Mouse (Mus musculus): Measurements from ENCODE around the gene Nol12. TPM values are rescaled to one million over a fixed set of nuclear protein-coding genes. Genes with fewer than 3 reads are reported as not detected.

The Nol12 gene
- total RNA-seq, 2 experiments from 2014 or later: 14.2 to 16.2 TPM

DNA sequence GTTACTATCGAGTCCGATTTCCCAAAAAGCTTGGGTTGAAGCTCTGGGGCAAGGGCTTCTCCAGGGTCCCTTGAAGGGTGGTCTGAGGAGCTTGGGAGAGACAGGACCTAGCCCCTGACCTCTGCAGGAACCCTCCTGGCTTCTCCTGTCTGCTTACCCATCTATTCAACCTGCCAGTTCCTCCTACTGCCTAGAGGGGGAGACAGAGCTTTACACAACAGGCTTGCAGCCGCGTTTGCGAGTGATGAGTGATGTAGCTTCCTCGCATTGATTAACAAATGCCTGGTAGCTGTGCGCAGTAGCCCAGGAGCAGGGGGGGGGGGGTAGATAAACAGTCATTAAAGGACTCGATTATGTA lies 19.1 kb upstream of the Nol12 start:
- intact Hi-C loops (cut with DNase I): loop anchor here (1.0 to 5.0 kb wide), 4 partner anchors 16 to 157 kb away; no protein-coding TSS in a partner anchor
- peak; percentile 70 to 73 for DNase-seq

DNA sequence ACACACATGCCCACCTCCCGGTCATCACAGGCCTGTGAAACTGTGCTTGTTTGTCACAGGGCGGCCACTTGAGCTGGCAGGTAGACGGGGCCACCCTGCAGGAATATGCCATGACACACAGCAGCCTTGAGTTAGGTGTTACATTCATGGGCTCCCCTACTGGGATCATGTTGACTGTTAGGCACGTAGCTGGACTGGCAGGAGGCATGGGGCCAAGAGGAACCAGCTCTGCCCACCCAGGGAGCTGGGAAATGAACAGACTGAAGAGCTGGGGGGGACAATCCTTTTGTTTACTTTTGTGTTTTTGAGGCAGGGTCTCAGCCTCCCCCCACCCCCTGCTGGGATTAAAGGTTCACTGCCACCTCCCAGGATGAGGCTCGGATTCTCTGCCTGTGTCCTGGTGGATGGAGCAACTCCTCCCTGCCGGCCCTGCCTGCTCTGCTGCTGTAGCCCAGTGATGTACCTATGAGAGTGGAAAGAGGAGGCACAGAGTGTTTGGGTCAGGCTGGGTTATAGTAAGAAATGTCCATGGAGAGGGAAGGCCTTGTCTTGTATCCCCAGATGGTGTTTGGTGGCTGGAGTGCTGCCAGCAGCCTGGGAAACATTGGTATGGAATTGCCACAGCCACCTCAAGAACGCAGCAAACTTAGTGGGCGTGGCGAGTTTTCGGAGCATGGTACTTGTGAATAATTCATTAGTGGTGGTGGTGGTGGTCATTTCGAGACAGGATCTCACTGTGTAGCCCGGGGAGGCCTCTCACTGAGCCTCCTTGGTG lies 18.5 kb upstream of the Nol12 start:
- intact Hi-C loops (cut with DNase I): loop anchor here (5.0 kb wide), 2 partner anchors 121 to 156 kb away; no protein-coding TSS in a partner anchor
- DNase-seq: no peak

DNA sequence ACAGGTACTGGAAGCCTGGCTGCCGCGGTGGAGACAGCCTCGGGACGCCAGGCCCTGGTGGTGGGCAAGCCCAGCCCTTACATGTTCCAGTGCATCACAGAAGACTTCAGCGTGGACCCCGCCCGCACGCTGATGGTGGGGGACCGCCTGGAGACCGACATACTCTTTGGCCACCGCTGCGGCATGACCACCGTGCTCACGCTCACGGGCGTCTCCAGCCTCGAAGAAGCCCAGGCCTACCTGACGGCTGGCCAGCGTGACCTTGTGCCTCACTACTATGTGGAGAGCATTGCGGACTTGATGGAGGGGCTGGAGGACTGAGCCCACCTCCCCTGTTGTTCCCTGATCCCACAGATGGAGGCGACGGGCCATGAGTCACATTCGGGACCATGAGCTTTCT lies 16.6 kb upstream of the Nol12 start:
- no peak for DNase-seq
- intact Hi-C loops (cut with DNase I): loop anchor here (5.0 kb wide), 2 partner anchors 119 to 154 kb away; no protein-coding TSS in a partner anchor

DNA sequence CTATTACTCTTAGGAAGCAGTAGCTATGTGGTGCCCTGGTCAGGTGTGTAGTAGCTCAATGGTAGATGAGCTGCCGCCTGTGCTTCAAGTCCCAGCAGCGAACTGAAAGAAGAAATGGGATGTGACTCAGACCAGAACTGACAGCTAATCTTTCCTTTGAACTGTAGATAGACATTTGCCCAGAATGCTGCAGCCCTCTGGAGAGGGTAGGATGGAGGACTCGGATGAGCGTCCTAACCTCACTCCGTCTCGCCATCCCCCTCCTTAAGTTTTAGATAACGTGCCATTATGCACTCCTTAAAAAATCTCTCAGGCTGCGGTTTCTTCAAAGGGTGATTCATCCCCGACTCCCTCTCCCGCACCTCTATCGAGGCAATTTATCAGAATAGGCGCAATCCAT lies 14.8 kb upstream of the Nol12 start:
- intact Hi-C loops (cut with DNase I): loop anchor here (5.0 kb wide), 2 partner anchors 117 to 152 kb away; no protein-coding TSS in a partner anchor
- DNase-seq: no peak

DNA sequence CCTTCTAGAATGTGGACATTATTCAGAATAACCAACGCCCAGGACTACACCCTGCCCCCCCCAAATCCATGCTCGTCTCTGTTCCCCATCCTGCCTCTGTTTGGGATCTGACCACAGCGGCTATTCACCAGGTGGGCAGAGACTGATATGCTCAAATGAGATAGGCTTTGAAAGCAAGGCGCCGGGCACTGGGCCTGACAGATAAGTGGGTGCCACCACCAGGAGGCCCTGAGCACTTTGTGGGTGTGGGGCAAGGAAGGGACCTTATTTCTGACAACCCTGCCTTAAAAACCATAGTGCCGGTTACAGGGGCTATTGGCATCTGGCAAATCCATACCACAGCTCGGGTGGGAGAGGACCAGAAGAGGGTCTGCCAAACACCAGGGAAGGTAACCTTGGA lies 12.0 kb upstream of the Nol12 start:
- intact Hi-C loops (cut with DNase I): no loop called here
- DNase-seq: no peak

DNA sequence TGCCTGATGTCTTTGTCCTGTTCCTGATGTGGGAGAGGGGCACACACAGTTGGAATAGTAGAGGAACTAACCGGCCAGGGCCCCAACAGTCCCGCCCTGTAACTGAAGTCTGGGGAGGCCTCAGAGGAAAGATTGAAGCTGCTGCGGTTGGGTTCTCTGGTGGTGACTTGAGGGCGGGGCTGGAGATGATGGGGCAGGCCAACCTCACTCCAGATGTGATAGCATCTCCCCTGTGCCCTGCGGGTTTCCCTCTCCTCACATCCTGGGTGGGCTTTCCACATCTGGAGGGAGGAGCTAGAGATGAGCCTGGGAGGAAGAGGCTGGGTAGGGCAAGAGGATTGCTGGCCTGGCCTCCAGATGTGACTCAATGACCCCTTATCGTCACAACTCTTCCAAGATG lies 11.1 kb upstream of the Nol12 start:
- no peak for DNase-seq
- intact Hi-C loops (cut with DNase I): no loop called here

DNA sequence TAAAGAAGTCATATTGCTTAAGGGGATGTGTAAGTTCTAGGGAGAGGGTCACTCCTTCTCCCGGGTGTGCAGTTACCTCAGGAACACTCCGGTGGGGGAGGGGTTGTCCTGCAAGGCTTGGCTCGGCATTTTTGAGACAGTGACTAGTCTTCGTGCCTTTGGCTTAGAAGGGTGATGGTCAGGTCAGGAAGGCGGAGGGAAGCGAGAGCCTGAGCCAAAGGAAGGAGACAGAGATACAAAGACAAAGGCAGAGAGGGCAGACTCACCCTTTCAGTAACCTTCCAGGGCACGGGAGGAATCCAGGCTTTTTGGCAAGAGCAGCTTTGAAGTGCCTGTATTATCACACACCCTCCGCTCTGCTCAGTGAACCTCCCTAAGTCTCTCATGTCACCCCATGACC lies 9.6 kb upstream of the Nol12 start:
- intact Hi-C loops (cut with DNase I): no loop called here
- no peak for DNase-seq

DNA sequence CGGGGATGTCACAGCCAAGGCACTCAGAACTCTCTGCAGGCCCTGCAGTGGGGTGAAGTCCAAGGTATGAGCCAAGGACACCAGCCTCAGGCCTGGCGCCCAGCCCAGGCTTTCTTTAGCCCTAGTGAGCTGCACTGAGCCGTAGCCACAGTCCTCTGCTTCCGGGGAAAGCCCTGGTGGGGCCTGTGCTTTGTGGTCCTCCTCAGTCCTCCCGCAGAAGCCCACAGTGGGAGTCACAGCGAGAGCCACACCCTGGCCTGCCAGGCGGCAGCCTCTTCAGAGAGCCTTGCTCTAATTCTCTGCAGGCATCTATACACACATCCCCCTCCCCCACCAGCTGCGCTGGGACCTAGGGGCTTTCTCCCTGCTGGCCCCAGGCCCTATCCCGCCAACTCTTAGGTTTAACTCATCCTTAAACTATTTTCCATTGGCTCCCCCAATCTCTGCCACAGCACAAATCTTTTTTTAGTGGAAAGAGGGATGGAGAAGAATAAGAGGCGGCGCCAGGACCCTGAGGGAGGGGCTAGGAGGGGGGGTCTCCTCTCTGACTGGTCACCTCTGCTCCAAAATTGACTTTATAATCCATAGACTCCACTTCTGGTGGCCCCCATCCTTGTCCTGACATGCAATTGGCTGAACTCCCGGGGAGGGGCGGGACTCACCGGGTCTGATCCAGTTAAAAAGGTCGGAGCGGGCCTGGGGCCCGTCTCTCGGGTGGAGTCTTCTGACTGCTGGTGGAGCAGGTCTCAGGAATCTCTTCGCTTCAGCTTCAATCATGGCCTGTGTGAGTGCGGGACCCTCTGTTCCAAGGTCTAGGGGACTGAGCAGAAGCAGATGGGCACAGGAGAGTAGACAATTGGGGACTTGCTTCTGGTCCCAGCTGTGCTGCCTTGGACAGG lies 8.5 kb upstream of the Nol12 start, which contains the start of gene Lgals1:
Gene Lgals1, plus strand, starts transcription at position 705 of the 899 bp plus-strand sequence.
- intact Hi-C loops (cut with DNase I): no loop called here
- DNase-seq: peak; percentile 89

DNA sequence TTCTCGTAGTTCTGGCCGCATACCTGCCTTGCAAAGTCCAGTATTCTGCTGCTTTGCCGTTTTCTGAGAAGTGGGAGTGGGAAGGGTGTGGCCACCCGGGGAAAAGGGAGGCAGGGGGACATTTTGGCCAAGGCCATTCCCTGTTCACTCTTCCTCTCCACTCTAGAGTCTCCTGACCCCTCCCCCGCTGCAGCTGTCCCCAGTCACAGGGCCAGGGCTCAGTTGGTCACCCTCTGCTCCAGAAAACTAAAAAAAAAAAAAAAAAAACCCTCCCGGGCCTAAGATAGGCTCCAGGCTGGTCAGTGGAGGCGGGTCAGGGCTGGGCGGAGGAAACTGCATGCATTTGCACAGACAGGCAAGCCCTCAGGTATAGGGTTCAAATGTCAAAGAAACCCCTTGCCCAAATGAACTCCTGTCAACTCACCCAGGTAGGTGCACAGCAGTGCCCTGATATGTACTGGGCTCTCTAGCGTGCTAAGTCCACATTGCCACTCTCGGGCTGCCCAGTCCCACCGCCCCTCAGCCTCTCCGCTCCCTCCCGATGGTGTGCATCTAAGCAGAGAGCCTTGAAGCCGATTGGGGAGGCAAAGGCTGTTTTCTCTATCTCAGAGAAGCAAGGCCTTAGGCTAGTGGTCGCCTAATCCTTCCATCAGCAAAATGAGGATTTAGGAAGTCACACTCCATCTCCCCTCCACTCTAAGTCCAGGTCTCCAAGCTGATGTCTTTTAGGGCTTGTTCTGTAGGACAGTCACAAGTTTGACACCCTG lies 7.5 kb upstream of the Nol12 start:
- intact Hi-C loops (cut with DNase I): no loop called here
- DNase-seq: peak; percentile 44 to 54

DNA sequence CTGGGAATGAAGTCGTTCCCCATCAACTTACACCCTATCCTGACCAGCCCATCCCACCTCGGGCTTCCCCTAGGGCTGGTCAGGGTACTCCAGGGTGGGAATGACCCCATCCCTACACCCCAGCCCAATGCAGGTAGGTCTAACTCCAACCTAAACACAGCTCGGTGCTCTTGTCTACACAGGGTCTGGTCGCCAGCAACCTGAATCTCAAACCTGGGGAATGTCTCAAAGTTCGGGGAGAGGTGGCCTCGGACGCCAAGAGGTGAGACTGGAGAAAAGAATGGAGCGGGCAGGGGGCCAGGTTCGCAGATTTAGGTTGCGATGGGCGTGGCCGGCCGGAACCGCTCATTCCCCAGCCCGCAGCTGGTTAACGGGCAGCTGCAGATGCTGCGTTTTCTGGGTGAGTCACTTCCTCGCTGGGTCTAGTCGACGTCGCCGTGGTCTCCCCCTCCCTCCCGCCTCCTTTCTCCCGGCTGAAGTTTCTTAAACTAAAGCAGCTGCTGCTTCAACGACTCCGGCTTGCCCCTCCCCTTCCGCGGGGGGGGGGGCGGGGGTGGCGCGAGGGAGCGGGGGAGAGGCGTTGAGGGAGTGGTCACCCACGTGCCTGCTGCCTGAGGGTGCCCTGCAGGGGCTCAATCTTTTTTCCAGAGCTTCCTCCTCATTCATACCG lies 6.8 kb upstream of the Nol12 start:
- DNase-seq: peak; percentile 68 to 69
- intact Hi-C loops (cut with DNase I): no loop called here

DNA sequence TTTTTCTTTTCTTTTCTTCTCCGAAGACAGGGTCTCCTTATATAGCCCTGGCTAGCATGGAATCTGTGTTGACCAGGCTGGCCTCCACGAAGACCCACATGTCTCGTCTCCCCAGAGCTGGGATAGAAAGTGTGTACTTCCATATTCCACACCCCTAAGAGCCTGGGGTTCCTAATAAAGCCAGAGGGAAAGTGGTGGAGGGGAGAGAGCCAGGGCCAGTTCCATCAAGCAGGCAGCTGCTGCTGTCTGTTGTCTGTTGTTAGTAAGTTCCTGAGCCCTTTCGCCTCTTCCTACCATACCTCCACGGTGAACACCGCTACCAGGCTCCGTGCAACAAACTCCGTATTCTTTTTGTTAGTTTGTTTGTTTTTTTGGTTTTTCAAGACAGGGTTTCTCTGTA lies 6.2 kb upstream of the Nol12 start:
- intact Hi-C loops (cut with DNase I): no loop called here
- no peak for DNase-seq

DNA sequence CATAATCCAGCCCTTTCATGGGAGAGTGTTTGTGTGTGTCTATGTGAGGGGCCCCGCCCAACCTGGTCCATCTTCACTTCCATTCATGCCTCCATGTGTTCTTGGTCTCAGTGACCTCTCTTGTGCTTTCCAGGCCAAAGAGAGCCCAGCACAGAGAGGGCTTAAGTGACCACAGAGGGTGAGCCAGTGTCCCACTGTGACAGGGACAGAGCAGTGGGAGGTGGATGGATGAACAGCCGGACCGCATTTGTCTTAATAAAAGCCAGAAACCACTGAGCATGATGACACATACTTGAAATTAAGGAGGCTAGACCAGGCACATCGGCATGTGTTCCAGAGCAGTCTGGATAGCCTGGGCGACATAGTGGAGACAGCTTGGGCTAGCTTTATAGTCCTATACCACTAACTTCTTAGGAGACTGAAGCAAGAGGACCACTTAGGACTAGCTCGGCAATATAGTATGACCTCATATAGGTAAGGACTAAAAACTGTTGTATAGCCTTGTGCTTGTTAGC lies 4.5 kb upstream of the Nol12 start:
- intact Hi-C loops (cut with DNase I): no loop called here
- no peak for DNase-seq

DNA sequence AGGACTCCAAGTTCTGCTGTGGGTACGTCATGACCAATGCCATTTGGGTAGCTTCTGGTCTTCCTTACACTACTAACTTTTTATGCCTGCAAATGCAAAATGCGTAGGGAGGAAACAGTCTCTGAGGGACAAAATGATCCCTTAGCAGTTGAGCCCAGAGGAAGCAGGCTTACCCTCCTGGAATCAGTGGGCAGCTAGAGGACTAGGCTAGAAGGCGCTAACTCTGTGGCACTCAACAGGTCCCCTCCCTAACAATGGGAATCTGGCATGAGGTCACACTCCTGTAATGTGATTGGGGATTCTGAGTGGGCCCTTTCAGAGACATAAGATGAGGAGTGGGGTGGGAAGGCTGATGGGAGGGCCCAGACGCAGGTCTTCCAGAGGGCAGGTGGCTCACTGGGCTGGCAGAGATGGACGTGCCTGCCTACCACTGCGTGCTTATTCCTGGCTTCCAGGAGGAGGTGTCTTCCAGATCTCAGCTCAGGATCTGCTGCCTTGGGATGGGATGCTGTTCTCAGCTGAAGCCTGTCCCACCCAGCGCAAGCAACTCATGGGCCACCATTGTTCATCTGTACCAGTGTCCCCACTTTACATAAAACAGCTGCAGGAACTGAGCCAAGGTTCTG lies 3.8 kb upstream of the Nol12 start:
- DNase-seq: no peak
- intact Hi-C loops (cut with DNase I): loop anchor here (1.0 kb wide), 1 partner anchor 16 kb away; no protein-coding TSS in a partner anchor

DNA sequence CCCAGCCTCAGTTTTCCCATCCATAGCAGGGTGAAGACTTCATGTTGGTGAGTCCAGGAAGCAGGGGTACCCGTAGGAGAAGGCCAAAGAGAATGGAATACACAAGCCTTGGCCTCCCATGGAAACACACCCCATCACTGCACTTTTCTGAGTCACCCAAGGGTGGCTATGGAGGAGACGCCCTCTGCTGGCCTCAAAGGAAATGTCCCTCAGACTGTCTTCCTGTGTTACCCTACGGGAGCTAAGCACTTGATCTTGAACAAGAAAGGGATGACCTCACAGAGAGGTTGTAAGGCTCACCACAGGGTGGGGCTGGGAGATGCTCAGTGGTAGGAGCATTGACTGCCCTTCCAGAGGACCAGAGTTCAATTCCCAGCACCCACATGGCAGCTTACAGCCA lies 3.2 kb upstream of the Nol12 start:
- intact Hi-C loops (cut with DNase I): loop anchor here (1.0 kb wide), 1 partner anchor 16 kb away; no protein-coding TSS in a partner anchor
- peak; percentile 57 to 70 for DNase-seq

DNA sequence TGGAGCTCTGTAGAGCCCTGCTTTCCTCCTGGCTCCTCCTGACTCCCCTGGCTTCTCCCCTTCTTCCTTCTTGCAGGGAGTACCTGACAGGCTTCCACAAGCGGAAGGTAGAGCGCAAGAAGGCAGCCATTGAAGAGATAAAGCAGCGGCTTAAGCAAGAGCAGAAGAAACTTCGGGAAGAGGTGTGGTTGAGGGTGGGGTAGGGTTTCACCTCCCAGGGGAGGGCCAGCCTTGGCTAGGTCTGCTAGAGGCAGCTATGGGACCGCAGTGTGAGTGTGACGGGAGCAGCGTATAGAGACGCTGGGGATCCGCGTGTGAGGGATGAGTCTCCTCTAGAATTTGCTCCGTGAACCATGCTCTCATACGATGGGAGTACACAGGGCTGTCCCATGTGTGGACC lies 1.7 kb downstream of the Nol12 start:
- intact Hi-C loops (cut with DNase I): no loop called here
- no peak for DNase-seq

DNA sequence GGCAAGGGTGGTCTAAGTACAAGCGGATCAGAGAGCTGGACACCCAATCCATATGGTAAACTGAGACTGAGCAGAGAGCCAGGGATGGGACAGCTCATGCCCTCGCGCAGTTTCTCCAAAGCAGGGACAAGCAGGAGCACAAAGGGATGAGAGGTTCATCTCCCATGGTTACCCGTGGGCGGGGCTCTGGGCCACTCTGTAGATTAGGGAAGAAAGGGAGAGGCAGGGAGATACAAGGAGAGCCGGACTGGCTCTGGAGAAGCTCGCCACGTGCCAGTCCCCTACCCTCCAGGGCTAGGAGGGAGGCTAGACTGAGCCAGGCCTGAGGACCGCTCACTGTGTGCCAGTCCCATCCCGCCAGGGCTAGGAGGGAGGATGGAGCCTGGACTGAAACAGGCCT lies 2.6 kb downstream of the Nol12 start:
- no peak for DNase-seq
- intact Hi-C loops (cut with DNase I): no loop called here

DNA sequence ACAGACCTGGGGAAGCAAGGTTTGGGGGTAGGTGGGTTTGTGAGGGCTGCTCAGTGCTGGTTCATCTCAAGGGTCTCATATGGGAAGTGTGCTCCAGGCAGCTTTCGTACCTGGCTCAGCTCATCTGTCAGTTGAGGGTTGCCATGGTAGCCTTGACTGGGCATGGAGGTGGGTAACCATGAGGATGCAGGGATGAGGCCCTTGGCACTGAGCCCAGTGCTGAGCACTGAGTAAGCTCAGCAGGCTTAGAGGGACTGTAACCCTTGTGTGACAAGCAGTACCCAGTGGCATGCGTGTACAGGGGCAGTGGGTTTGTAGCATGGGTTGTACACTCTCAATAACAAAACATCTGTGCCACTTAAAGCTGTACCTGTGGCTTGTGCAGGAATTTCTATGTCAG lies 3.2 kb downstream of the Nol12 start:
- intact Hi-C loops (cut with DNase I): no loop called here
- DNase-seq: no peak

DNA sequence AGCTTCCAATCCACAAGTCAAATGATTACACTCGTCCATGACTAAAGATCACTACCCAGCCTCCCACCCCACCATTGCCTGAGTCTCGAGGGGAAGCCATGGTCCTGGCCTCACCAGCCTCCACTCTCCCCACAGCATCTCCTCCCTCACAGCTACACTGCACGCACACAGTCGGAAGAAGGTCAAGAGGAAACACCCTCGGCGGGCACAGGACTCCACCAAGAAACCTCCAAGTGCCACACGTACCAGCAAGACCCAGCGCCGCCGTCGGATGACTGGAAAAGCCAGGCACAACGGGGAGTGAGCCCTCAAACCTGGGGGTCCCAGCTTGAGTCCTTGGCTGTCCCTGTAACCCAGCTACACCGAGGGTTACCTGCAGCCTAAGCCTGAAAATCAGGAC lies 5.6 kb downstream of the Nol12 start:
- no peak for DNase-seq
- intact Hi-C loops (cut with DNase I): loop anchor here (5.0 kb wide), 1 partner anchor 38 kb away; no protein-coding TSS in a partner anchor

DNA sequence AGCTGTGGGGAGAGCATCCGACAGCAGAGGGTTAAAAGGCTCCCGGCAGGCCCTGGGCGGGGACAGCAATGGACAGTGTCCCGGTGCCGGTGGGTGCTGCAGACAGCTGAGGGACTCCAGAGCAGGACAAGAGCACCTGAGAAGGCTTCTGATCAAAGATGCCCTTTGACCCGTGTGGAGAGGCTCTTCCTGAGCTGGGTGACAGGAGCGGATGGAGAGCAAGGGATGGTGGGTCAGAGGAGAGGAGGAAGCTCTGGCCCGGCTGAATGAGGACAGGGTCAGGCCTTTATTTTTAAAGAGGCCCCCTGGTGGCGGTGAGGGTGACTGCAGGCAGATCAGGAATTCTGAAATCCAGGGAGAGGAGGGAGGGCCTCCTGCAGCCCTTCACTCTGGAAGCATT lies 7.9 kb downstream of the Nol12 start:
- intact Hi-C loops (cut with DNase I): loop anchor here (1.0 to 5.0 kb wide), 2 partner anchors 27 to 40 kb away; no protein-coding TSS in a partner anchor

More for the DNA sequence above, 7.9 kb downstream of the Nol12 start:
- DNase-seq: peak; percentile 86 to 87

All from heart, postnatal 36 days (tissue).